Mouse (Mus musculus): ENCODE results near the gene Usp21. TPM values are rescaled to one million over a fixed set of nuclear protein-coding genes. Genes with fewer than 3 reads are reported as not detected.
"Not testable (repeated sequence)": the region's sequence is repeated elsewhere in the genome, so short reads cannot be mapped to it uniquely, and the experiment has no call there.

The Usp21 gene
- polyA plus RNA-seq, 1 experiment from 2014 or later = 102 TPM

GRCm38 (mm10) chr1:171306157-171306556, 18.4 kb upstream of the Usp21 start:
- not testable (repeated sequence) for H3K27ac ChIP-seq (replicated peaks); H3K4me1 ChIP-seq; H3K27me3 ChIP-seq (ENCODE audit: low read depth, poor library complexity, severe bottlenecking); H3K9me3 ChIP-seq (replicated peaks); H3K36me3 ChIP-seq; DNase-seq (ENCODE audit: low spot score); H3K4me3 ChIP-seq
- WGBS = 70% methylated on average over 5 of the region's 5 CpGs

GRCm38 (mm10) chr1:171298226-171298625, 10.4 kb upstream of the Usp21 start:
- Histone ChIP-seq H3K9me3 (replicated peaks) (no peaks in the 10 kb centered on the region), H3K4me3 (no peak overlapping the region), H3K27me3 (ENCODE audit: low read depth, poor library complexity, severe bottlenecking) (peaks cover 33% of the 10 kb centered on the region), H3K4me1 (peaks cover 8% of the 10 kb centered on the region), H3K36me3 (no peaks in the 10 kb centered on the region), H3K27ac (replicated peaks) (no peak overlapping the region)
- 79% methylated on average over 3 of the region's 3 CpGs for WGBS
- DNase-seq (ENCODE audit: low spot score) = no peak

- Histone ChIP-seq H3K4me1 (peaks cover 10% of the 10 kb centered on the region), H3K36me3 (peaks cover 2% of the 10 kb centered on the region), H3K9me3 (replicated peaks) (no peaks in the 10 kb centered on the region), H3K27me3 (ENCODE audit: low read depth, poor library complexity, severe bottlenecking) (peaks cover 33% of the 10 kb centered on the region), H3K27ac (replicated peaks) (peak overlapping the region; percentile 98), H3K4me3 (peak overlapping the region; percentile 72)
- 19% methylated on average over 3 of the region's 3 CpGs for WGBS
- DNase-seq (ENCODE audit: low spot score) = no peak
Observed at GRCm38 (mm10) chr1:171295063-171295402, 7.2 kb upstream of the Usp21 start.

GRCm38 (mm10) chr1:171294298-171295062, 6.7 kb upstream of the Usp21 start, which contains the start of gene Ufc1:
Gene Ufc1 (minus strand): TSS chr1:171295024.
- Histone ChIP-seq H3K27ac (replicated peaks) (peak within 1 kb of the TSS; percentile 98), H3K9me3 (replicated peaks) (no peaks in the 10 kb centered on the region), H3K4me3 (peak within 1 kb of the TSS; percentile 72), H3K36me3 (peaks cover 8% of the 10 kb centered on the region), H3K4me1 (peaks cover 10% of the 10 kb centered on the region), H3K27me3 (ENCODE audit: low read depth, poor library complexity, severe bottlenecking) (peaks cover 33% of the 10 kb centered on the region)
- WGBS = under 1% methylated on average over 42 of the region's 42 CpGs
- peak; percentile 85 for DNase-seq (ENCODE audit: low spot score)

- H3K36me3 ChIP-seq = peaks cover 14% of the 10 kb centered on the region
- peak overlapping the region; percentile 72 for H3K4me3 ChIP-seq
- WGBS = 57% methylated on average over 5 of the region's 5 CpGs
- H3K4me1 ChIP-seq = peaks cover 10% of the 10 kb centered on the region
- DNase-seq (ENCODE audit: low spot score) = no peak
- peak overlapping the region; percentile 98 for H3K27ac ChIP-seq (replicated peaks)
- H3K9me3 ChIP-seq (replicated peaks) = no peaks in the 10 kb centered on the region
- H3K27me3 ChIP-seq (ENCODE audit: low read depth, poor library complexity, severe bottlenecking) = peaks cover 33% of the 10 kb centered on the region
Observed at GRCm38 (mm10) chr1:171293906-171294297, 6.1 kb upstream of the Usp21 start.

GRCm38 (mm10) chr1:171293351-171293750, 5.6 kb upstream of the Usp21 start:
- H3K27me3 ChIP-seq (ENCODE audit: low read depth, poor library complexity, severe bottlenecking) = peaks cover 30% of the 10 kb centered on the region
- H3K4me3 ChIP-seq = peak overlapping the region; percentile 72
- H3K4me1 ChIP-seq = peaks cover 15% of the 10 kb centered on the region
- 95% methylated on average over 3 of the region's 3 CpGs for WGBS
- H3K9me3 ChIP-seq (replicated peaks) = no peaks in the 10 kb centered on the region
- no peak for DNase-seq (ENCODE audit: low spot score)
- H3K27ac ChIP-seq (replicated peaks) = no peak overlapping the region
- H3K36me3 ChIP-seq = peaks cover 19% of the 10 kb centered on the region

- no peak for DNase-seq (ENCODE audit: low spot score)
- H3K27ac ChIP-seq (replicated peaks) = peak overlapping the region; percentile 100
- H3K9me3 ChIP-seq (replicated peaks) = no peaks in the 10 kb centered on the region
- H3K36me3 ChIP-seq = peaks cover 55% of the 10 kb centered on the region
- H3K4me3 ChIP-seq = peak overlapping the region; percentile 98
- peaks cover 35% of the 10 kb centered on the region for H3K4me1 ChIP-seq
- no peaks in the 10 kb centered on the region for H3K27me3 ChIP-seq (ENCODE audit: low read depth, poor library complexity, severe bottlenecking)
- WGBS = 70% methylated on average over 4 of the region's 4 CpGs
Observed at GRCm38 (mm10) chr1:171288328-171288727, 537 bp upstream of the Usp21 start.

- H3K27ac ChIP-seq (replicated peaks) = peak overlapping the region; percentile 100
- WGBS = 91% methylated on average over 19 of the region's 19 CpGs
- no peaks in the 10 kb centered on the region for H3K9me3 ChIP-seq (replicated peaks)
- H3K4me3 ChIP-seq = peak overlapping the region; percentile 98
- no peak for DNase-seq (ENCODE audit: low spot score)
- H3K4me1 ChIP-seq = peaks cover 41% of the 10 kb centered on the region
- H3K27me3 ChIP-seq (ENCODE audit: low read depth, poor library complexity, severe bottlenecking) = no peaks in the 10 kb centered on the region
- H3K36me3 ChIP-seq = peaks cover 69% of the 10 kb centered on the region
Observed at GRCm38 (mm10) chr1:171286517-171286916, 1.3 kb downstream of the Usp21 start.

- no peak overlapping the region for H3K27ac ChIP-seq (replicated peaks)
- DNase-seq (ENCODE audit: low spot score) = no peak
- WGBS = 88% methylated on average over 20 of the region's 20 CpGs
- no peaks in the 10 kb centered on the region for H3K27me3 ChIP-seq (ENCODE audit: low read depth, poor library complexity, severe bottlenecking)
- peaks cover 49% of the 10 kb centered on the region for H3K4me1 ChIP-seq
- peaks cover 69% of the 10 kb centered on the region for H3K36me3 ChIP-seq
- peak overlapping the region; percentile 18 for H3K4me3 ChIP-seq
- H3K9me3 ChIP-seq (replicated peaks) = no peaks in the 10 kb centered on the region
Observed at GRCm38 (mm10) chr1:171285096-171285892, 2.5 kb downstream of the Usp21 start.

- Histone ChIP-seq H3K27ac (replicated peaks) (no peak overlapping the region), H3K4me3 (peak overlapping the region; percentile 18; the same call in 1 of the 2 replicates), H3K9me3 (replicated peaks) (no peaks in the 10 kb centered on the region), H3K4me1 (peaks cover 57% of the 10 kb centered on the region), H3K36me3 (peaks cover 62% of the 10 kb centered on the region), H3K27me3 (ENCODE audit: low read depth, poor library complexity, severe bottlenecking) (no peaks in the 10 kb centered on the region)
- 94% methylated on average over 15 of the region's 15 CpGs for WGBS
- DNase-seq (ENCODE audit: low spot score) = no peak
Observed at GRCm38 (mm10) chr1:171284491-171284890, 3.3 kb downstream of the Usp21 start.

GRCm38 (mm10) chr1:171283188-171284160, 4.3 kb downstream of the Usp21 start:
- DNase-seq (ENCODE audit: low spot score) = no peak
- Histone ChIP-seq H3K4me3 (no peak overlapping the region), H3K9me3 (replicated peaks) (no peaks in the 10 kb centered on the region), H3K27ac (replicated peaks) (no peak overlapping the region), H3K4me1 (peaks cover 58% of the 10 kb centered on the region), H3K36me3 (peaks cover 62% of the 10 kb centered on the region), H3K27me3 (ENCODE audit: low read depth, poor library complexity, severe bottlenecking) (no peaks in the 10 kb centered on the region)
- WGBS = 95% methylated on average over 18 of the region's 18 CpGs

All from midbrain, embryonic 10.5 days (tissue).